Mouse (Mus musculus): ENCODE measurements around the gene Spsb2. TPM values are rescaled to one million over a fixed set of nuclear protein-coding genes. Genes with fewer than 3 reads are reported as not detected.

The Spsb2 gene
- polyA plus RNA-seq, 1 experiment from 2014 or later: 8.8 TPM

DNA sequence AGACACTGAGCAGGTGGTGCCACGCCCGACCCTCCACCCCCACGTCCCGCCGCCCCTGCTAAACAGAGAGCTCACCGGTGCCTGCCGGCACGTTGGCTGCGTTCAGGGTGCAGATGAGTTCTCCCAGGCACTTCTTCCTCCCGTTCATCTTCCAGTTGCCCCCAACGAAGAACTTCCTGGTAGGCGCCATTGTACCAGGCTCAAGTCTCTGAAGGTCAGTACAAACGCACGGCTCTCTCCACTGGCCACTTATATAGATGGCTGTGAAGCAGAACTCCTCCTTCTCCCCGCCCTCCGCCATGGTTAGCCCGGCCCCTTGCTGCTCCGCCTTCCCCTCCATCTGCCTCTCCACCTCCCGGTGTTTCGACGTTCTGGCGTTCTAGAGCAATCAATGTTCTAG is 5.5 kb downstream of the Spsb2 start, which contains the start of gene Tpi1:
Gene Tpi1 (minus strand): TSS at position 364 of the 400 bp plus-strand sequence.
- peak within 1 kb of the TSS; percentile 75 for H3K4me3 ChIP-seq
- peak; percentile 88 for DNase-seq (ENCODE audit: low spot score)
- H3K27ac ChIP-seq (replicated peaks): peak within 1 kb of the TSS; percentile 95
- 1% methylated on average over 22 of the region's 22 CpGs for WGBS
- H3K9me3 ChIP-seq (replicated peaks): no peaks in the 10 kb centered on the region
- H3K4me1 ChIP-seq: peaks cover 57% of the 10 kb centered on the region
- H3K27me3 ChIP-seq (ENCODE audit: low read depth, poor library complexity, severe bottlenecking): no peaks in the 10 kb centered on the region
- peaks cover 72% of the 10 kb centered on the region for H3K36me3 ChIP-seq

DNA sequence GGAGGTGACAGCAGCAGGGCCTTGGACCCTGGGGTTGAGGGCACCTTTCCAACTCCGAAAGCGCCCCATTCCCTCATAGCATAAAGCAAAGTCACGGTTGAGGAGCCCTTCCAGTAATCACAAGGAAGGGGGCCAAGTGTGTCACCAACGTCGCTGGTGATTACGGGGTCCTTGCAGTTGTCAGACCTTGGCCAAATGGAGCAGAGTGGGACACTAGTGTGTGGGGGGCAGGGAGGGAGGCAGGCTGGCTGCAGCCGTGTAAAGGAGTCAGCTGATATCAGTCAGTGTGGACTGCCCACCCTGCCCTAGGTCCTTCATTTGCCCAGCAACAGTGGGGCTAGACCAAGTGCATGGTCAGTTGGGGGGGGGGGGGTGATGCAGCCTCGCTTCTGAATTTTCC is 6.0 kb downstream of the Spsb2 start:
- DNase-seq (ENCODE audit: low spot score): no peak
- Histone ChIP-seq H3K4me1 (peaks cover 51% of the 10 kb centered on the region), H3K36me3 (peaks cover 77% of the 10 kb centered on the region), H3K27ac (replicated peaks) (peak overlapping the region; percentile 95), H3K27me3 (ENCODE audit: low read depth, poor library complexity, severe bottlenecking) (no peaks in the 10 kb centered on the region), H3K4me3 (peak overlapping the region; percentile 75), H3K9me3 (replicated peaks) (no peaks in the 10 kb centered on the region)
- WGBS: 53% methylated on average over 8 of the region's 8 CpGs

DNA sequence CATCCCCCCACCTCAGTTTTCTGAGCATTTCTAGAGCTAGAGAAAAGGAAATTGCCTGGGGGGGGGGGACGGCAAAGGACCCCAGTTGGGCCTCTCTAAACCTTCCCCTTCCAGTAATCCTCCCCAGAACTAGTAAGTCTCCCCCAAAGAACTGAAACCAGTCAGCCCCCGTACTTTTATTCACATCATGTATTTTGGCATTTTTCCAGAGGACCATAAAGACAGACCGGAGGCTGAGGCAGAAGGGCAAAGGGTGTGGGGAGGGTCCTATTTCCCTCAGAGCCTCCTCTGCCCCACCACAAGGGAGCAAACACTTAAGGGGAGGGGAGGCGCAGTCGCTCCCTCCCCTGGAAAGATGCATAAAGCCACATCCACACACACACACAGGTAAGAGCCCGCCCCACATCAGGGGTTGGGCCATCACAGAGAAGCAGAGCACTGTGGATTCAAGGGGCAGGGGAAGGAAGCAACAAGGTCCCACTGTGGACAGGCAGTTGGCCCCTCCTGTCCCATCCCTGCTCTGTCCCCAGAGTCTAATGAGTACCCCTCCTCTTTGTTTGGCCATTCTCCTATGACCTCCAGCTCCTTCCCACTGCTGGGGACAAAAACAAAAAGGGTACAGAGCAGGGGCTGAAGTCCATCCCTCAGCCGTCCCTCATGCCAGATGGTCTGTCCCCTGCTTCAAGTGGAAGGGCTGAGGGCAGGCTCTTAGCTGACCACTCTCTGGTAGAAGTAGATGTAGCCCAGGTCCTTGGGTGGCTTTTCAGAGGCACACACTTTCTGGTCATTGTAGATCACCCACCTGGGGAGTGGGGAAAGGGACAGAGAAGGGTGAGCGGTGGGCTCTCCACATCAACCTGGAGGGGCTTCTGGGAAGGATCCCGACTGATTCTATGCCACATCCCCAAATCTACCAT is 6.7 kb downstream of the Spsb2 start:
- Histone ChIP-seq H3K27me3 (ENCODE audit: low read depth, poor library complexity, severe bottlenecking) (no peaks in the 10 kb centered on the region), H3K4me3 (peak overlapping the region; percentile 75), H3K36me3 (peaks cover 79% of the 10 kb centered on the region), H3K27ac (replicated peaks) (peak overlapping the region; percentile 95), H3K4me1 (peaks cover 45% of the 10 kb centered on the region), H3K9me3 (replicated peaks) (no peaks in the 10 kb centered on the region)
- no peak for DNase-seq (ENCODE audit: low spot score)
- 80% methylated on average over 9 of the region's 9 CpGs for WGBS

DNA sequence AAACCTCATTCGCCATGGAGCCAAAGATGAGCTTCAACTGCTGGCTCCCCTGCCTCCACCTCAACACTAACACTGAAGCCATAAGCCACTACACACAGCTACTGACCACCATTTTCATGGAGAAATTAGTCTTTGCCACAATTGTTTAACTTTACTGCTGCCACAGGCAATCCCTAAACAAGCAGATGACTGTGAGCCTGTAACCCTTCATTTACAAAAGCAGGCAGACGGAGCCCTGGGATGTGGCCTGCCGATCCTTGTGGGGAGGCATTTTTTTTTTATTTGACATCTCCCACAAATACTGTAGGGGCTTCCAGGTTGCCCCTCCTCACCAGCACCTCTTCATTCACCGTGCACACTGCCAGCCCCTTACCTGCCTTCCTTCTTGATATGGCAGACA is 8.2 kb downstream of the Spsb2 start:
- H3K27me3 ChIP-seq (ENCODE audit: low read depth, poor library complexity, severe bottlenecking): no peaks in the 10 kb centered on the region
- DNase-seq (ENCODE audit: low spot score): no peak
- peaks cover 36% of the 10 kb centered on the region for H3K4me1 ChIP-seq
- no peak overlapping the region for H3K4me3 ChIP-seq
- WGBS: 94% methylated on average over 4 of the region's 4 CpGs
- peaks cover 79% of the 10 kb centered on the region for H3K36me3 ChIP-seq
- H3K27ac ChIP-seq (replicated peaks): no peak overlapping the region
- H3K9me3 ChIP-seq (replicated peaks): no peaks in the 10 kb centered on the region

DNA sequence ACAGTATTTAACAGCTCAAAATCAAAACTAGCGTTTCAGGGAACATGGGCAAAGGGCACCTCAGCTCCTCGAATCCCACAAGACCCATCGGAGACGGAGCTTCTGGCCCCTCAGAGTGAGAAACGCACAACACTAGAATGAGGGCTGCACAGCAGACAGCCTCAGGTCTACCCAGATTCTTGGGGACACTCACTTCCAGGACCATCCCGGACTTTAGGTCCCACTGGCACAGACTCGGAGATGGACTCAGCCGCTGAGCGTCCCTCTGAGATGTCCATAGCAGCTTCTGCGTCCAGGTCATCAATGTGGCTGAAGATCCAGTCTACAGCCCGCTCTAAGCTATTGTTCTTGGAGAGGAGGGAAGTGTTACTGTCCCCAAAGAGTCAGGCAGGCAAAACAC is 8.7 kb downstream of the Spsb2 start:
- WGBS: 94% methylated on average over 11 of the region's 11 CpGs
- H3K36me3 ChIP-seq: peaks cover 79% of the 10 kb centered on the region
- H3K4me3 ChIP-seq: no peak overlapping the region
- H3K27ac ChIP-seq (replicated peaks): no peak overlapping the region
- no peaks in the 10 kb centered on the region for H3K27me3 ChIP-seq (ENCODE audit: low read depth, poor library complexity, severe bottlenecking)
- H3K9me3 ChIP-seq (replicated peaks): no peaks in the 10 kb centered on the region
- peaks cover 31% of the 10 kb centered on the region for H3K4me1 ChIP-seq
- DNase-seq (ENCODE audit: low spot score): no peak

DNA sequence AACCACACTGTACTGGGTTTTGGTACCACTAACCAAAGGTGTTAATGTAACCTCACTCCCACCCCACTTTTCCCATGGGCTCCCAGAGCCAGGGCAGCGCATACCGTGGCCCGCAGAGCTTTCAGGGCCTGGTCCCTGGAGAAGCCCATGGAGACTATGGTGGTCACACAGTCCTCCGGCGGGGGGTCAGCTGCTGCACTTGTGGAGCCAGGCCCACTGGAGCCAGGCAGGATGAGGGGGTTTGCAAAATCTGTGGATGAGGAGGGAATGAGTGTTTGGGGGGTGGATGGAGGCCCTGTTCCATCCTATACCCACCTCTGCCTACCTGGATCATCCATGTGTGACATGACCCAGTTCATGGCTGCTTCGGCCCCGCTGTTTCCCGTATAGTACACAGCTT is 9.1 kb downstream of the Spsb2 start:
- Histone ChIP-seq H3K9me3 (replicated peaks) (no peaks in the 10 kb centered on the region), H3K4me1 (peaks cover 27% of the 10 kb centered on the region), H3K36me3 (peaks cover 79% of the 10 kb centered on the region), H3K4me3 (no peak overlapping the region), H3K27me3 (ENCODE audit: low read depth, poor library complexity, severe bottlenecking) (no peaks in the 10 kb centered on the region), H3K27ac (replicated peaks) (no peak overlapping the region)
- no peak for DNase-seq (ENCODE audit: low spot score)
- WGBS: 97% methylated on average over 8 of the region's 8 CpGs

DNA sequence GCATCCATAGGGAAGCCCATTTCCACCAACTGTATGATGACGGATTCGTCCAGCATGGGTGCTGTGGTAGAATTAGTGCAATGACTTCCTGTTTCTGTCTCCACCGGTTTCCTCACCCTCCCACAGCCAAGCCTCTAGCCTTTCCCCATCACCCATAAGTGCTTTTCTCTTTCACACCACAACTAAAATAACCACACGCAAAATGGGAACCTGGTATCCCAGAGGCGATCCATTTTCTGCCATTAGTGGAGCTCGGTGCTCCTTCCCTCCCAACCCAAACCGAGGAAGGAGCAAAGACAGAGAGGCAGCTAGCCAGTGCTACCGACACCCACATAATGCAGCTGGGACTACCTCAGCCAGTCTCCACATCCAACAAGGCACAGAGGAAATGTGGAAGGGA is 9.5 kb downstream of the Spsb2 start:
- Histone ChIP-seq H3K4me1 (peaks cover 23% of the 10 kb centered on the region), H3K4me3 (no peak overlapping the region), H3K27me3 (ENCODE audit: low read depth, poor library complexity, severe bottlenecking) (no peaks in the 10 kb centered on the region), H3K9me3 (replicated peaks) (no peaks in the 10 kb centered on the region), H3K27ac (replicated peaks) (no peak overlapping the region), H3K36me3 (peaks cover 81% of the 10 kb centered on the region)
- DNase-seq (ENCODE audit: low spot score): no peak
- 93% methylated on average over 8 of the region's 8 CpGs for WGBS

DNA sequence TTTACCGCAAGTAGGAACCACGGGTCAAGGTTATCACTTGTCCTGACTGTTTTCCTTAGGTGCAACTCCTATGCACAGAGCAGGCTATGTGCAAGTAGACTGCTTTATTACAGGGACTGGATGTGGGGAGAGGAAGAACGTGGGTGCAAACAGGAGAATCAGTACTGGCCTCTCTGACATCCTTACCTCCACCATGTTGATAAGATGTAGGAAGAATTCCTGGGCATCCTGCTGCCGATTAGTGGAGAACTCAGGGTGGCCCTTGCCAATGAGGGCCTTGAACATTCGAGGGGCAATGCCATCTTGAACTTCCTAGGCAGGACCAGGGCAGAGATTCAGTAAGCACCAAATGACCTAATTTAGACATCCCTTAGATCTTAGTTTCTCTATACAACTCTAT is 12.4 kb downstream of the Spsb2 start:
- peaks cover 100% of the 10 kb centered on the region for H3K36me3 ChIP-seq
- no peak overlapping the region for H3K4me3 ChIP-seq
- no peaks in the 10 kb centered on the region for H3K4me1 ChIP-seq
- no peak overlapping the region for H3K27ac ChIP-seq (replicated peaks)
- no peaks in the 10 kb centered on the region for H3K9me3 ChIP-seq (replicated peaks)
- no peaks in the 10 kb centered on the region for H3K27me3 ChIP-seq (ENCODE audit: low read depth, poor library complexity, severe bottlenecking)
- DNase-seq (ENCODE audit: low spot score): no peak
- 96% methylated on average over 5 of the region's 5 CpGs for WGBS

DNA sequence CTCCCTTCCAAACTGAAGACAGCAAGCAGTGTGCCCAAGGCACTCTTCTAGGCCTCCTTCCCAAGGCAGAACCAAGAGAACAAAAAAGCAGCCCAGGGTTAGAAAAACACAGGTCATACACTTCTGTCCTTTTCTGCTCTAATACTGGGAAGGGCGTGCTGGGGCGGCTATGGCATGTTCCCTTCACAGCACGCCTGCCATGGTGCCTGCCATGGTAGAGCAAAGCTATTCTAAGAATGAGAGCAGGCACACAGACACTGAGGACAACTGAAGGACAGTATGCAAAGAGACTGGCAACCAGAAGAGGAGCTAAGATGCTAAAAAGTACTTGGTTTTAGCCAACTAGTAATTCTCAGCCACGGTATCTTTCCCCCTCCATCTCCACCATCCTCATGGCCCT is 13.6 kb downstream of the Spsb2 start:
- Histone ChIP-seq H3K27ac (replicated peaks) (no peak overlapping the region), H3K27me3 (ENCODE audit: low read depth, poor library complexity, severe bottlenecking) (no peaks in the 10 kb centered on the region), H3K4me1 (no peaks in the 10 kb centered on the region; the same call in 1 of the 2 replicates), H3K9me3 (replicated peaks) (no peaks in the 10 kb centered on the region), H3K4me3 (no peak overlapping the region), H3K36me3 (peaks cover 100% of the 10 kb centered on the region)
- 96% methylated on average over 4 of the region's 4 CpGs for WGBS
- DNase-seq (ENCODE audit: low spot score): no peak

DNA sequence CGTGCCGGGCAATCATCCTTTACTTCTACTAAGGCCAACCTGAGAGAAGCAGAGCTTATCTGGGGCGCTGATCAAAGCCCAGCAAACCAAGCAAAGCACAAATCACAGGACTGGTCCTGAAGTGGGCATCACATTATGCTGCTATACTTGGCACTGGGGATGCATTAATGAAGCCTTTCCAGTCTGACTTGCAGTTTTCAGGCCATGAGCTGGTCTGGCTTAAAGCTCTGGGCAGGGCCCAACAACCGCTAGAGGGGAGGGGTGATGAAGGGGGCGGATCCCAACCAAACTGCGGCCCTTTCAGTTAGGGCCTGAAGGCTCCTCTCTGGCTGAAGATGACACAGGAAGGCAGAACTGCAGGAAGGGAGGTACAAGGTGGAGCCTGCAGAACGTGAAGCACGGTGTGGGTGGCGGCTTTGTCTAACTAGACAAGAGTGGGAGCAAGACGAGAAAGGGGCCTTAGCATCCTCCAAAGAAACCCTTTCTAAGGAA is 19.7 kb downstream of the Spsb2 start:
- WGBS: 27% methylated on average over 10 of the region's 10 CpGs
- peak; percentile 44 for DNase-seq (ENCODE audit: low spot score)
- Histone ChIP-seq H3K27ac (replicated peaks) (peak overlapping the region; percentile 90), H3K9me3 (replicated peaks) (no peaks in the 10 kb centered on the region), H3K4me3 (peak overlapping the region; percentile 90), H3K4me1 (peaks cover 42% of the 10 kb centered on the region), H3K36me3 (peaks cover 65% of the 10 kb centered on the region), H3K27me3 (ENCODE audit: low read depth, poor library complexity, severe bottlenecking) (no peaks in the 10 kb centered on the region)

DNA sequence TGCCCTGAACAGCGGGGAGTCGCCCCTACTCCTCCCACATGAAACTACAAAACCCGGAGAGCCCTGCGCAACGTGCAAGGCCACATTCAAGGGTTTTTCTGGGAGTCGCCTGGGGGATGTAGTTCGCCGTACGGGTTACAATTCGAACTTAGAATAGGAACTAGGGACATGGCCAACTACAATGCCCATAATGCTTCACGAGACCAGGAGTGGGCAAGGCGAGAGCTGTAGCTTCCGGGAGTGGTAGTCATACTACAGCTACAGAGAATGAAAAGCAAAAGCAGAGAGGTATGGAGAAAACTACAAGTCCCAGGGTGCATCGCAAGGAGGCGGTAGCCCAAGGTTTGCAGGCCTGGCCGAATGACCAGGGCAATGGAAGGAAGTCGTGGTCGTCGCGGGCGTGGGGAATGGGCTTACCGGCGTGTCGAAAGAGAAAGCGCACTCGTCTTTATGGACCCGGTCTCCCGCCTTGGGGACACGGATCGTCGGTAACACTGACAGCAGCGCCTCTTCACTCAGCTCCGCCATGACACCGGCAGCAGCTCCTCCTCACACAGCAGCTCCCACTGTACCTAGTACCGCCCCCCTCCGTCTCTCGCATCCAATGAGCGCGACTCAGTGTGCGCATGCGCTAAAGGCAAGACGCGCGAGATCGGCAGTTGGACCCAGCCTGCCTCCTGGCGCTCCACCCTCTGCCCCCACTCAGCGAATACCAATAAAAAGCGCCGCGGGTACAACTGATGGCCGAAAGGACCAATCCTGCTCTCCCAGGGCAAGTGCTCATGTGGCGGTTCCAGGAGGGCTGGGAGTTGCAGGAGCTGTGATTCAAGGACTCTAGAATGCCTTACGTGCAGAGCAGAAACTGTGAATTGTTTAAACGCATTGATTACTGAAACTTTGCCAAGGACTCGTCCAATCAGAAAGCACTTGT is 20.7 kb downstream of the Spsb2 start, which contains the start of the genes Usp5 and Cdca3:
Gene Usp5 (minus strand): TSS at position 617 of the 931 bp plus-strand sequence.
Gene Cdca3 (plus strand): TSS at position 680 of the 931 bp plus-strand sequence.
- Histone ChIP-seq H3K27me3 (ENCODE audit: low read depth, poor library complexity, severe bottlenecking) (no peaks in the 10 kb centered on the region), H3K4me3 (peak within 1 kb of the TSS; percentile 90), H3K36me3 (peaks cover 65% of the 10 kb centered on the region), H3K4me1 (peaks cover 45% of the 10 kb centered on the region), H3K27ac (replicated peaks) (peak within 1 kb of the TSS; percentile 90), H3K9me3 (replicated peaks) (no peaks in the 10 kb centered on the region)
- WGBS: under 1% methylated on average over 55 of the region's 55 CpGs
- DNase-seq (ENCODE audit: low spot score): peak; percentile 100

Measured in midbrain, embryonic 10.5 days (tissue).